ENCODE assay signal across 10 mouse cellular contexts in the genomic region with DNA sequence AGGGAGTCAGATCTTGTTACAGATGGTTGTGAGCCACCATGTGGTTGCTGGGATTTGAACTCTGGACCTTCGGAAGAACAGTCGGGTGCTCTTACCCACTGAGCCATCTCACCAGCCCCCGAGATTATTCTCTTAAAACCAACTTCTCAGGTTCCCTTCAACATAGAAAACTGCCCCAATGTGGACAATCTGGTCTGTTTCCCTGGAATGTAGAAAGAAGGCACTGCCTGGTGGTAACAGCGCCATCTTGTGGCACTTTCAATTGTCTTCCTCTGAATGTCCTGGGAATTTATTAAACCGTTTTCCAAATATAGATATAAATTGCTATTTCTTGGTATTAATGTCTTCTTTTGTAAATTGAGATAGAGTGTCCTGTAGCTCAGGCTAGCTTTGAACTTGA. TPM values are rescaled to one million over a fixed set of nuclear protein-coding genes. Genes with fewer than 3 reads are reported as not detected.
DNase-seq lines count a peak whose midpoint lies in the region; ATAC-seq and TF ChIP-seq lines count a peak whose summit lies in the region.
"Had no signal": no experiment of that assay in that cellular context is flagged by ENCODE, and none has a peak within 500 bp of the region (broad histone marks: within the 10 kb centered on the region; RNA-seq: fewer than 3 reads in every experiment).

No protein-coding gene starts in this region.

- peaks cover 3% of the 10 kb centered on the region for H3K4me1 ChIP-seq in midbrain, embryonic 10.5 days
- H3K4me1 ChIP-seq in midbrain, embryonic 13.5 days (replicated peaks) = no peaks in the 10 kb centered on the region

- no peak overlapping the region for H3K27ac ChIP-seq in midbrain, embryonic 10.5 days (replicated peaks)
- no peak overlapping the region for H3K27ac ChIP-seq in midbrain, embryonic 13.5 days
- no peak overlapping the region for H3K27ac ChIP-seq in left cerebral cortex, adult 2 months

- no peaks in the 10 kb centered on the region for H3K27me3 ChIP-seq in midbrain, embryonic 10.5 days (ENCODE audit: low read depth, poor library complexity, severe bottlenecking)
- H3K27me3 ChIP-seq in midbrain, embryonic 13.5 days = no peaks in the 10 kb centered on the region
- H3K27me3 ChIP-seq: megakaryocyte, embryonic 14.5 days had no signal

- no peaks in the 10 kb centered on the region for H3K36me3 ChIP-seq in midbrain, embryonic 10.5 days
- H3K36me3 ChIP-seq in midbrain, embryonic 13.5 days = no peaks in the 10 kb centered on the region

- intact Hi-C loops in left cerebral cortex, adult 2 months (cut with DNase I) = loop anchor here (1.0 to 5.0 kb wide), 2 partner anchors 53 to 491 kb away; no protein-coding TSS in a partner anchor

- peak; percentile 77 for TF ChIP-seq CTCF in left cerebral cortex, adult 2 months (IDR thresholded peaks at IDR 0.05)

- H3K9ac ChIP-seq in midbrain, embryonic 13.5 days (replicated peaks) = no peak overlapping the region

- ATAC-seq in midbrain, embryonic 13.5 days = no peak
- ATAC-seq in granulocyte monocyte progenitor cell, adult 5-6 weeks (replicated peaks; ENCODE audit: poor library complexity, severe bottlenecking) = 0 out of 2 replicates have a peak, but pooled peaks have one; percentile 35
- ATAC-seq in inflammation-experienced regulatory T-cells, adult 6 months = no peak

- WGBS in midbrain, embryonic 10.5 days = 40% methylated on average over 5 of the region's 5 CpGs
- 49% methylated on average over 5 of the region's 5 CpGs for WGBS in midbrain, embryonic 13.5 days

- peak; percentile 34 for DNase-seq in midbrain, embryonic 10.5 days (ENCODE audit: low spot score)
- peak; percentile 29 for DNase-seq in MN1 (ENCODE audit: low spot score)
- DNase-seq in cerebellum, adult 11-12 months = peak; percentile 30
- peak; percentile 23 to 56 for DNase-seq in left cerebral cortex, adult 2 months (ENCODE audit: extremely low spot score in 1 of 2, low spot score in 2 of 2)
- DNase-seq in retina, adult 2 months (ENCODE audit: low read depth, low spot score) = peak; percentile 45

- H3K9me3 ChIP-seq in midbrain, embryonic 10.5 days (replicated peaks) = no peaks in the 10 kb centered on the region
- H3K9me3 ChIP-seq in midbrain, embryonic 13.5 days = no peaks in the 10 kb centered on the region
- H3K9me3 ChIP-seq: megakaryocyte, embryonic 14.5 days had no signal

- H3K4me3 ChIP-seq in midbrain, embryonic 10.5 days = no peak overlapping the region
- H3K4me3 ChIP-seq in midbrain, embryonic 13.5 days (replicated peaks) = no peak overlapping the region
- no peak overlapping the region for H3K4me3 ChIP-seq in left cerebral cortex, adult 2 months

- no peak overlapping the region for H3K4me2 ChIP-seq in midbrain, embryonic 13.5 days (replicated peaks)

RNA-seq across cellular contexts. Expression of a gene that starts 4.0 kb away (rescaled TPM):
- 0.10 and 0.15 TPM in 2 replicates for polyA plus RNA-seq in midbrain, embryonic 10.5 days (2016; fragmentation: Nextera tagmentation; extraction: Ambion mirVana)
- 0.07 and 0.23 TPM in 2 replicates for polyA plus RNA-seq in midbrain, embryonic 13.5 days (2015; fragmentation: Nextera tagmentation; extraction: Ambion mirVana)
- 41.1 and 69.5 TPM in 2 replicates for total RNA-seq in granulocyte monocyte progenitor cell, adult 5-6 weeks (2014; fragmentation: Nextera tagmentation)
- 53.2 and 60.5 TPM in 2 replicates for total RNA-seq in granulocyte monocyte progenitor cell, adult 5-6 weeks (2017)
- total RNA-seq in left cerebral cortex, adult 2 months (2021) = under 1 TPM; 0.12 to 0.23 TPM
- under 1 TPM in 1 of 3 experiments, not detected in 2; 0.78 TPM for polyA plus RNA-seq in inflammation-experienced regulatory T-cells, adult 6 months (2017; shearing (Covaris generic))
- total RNA-seq: gastrocnemius, adult 8-10 months had no signal

RNA-seq across cellular contexts. Expression of a gene that starts 31.6 kb away (rescaled TPM):
- polyA plus RNA-seq in midbrain, embryonic 10.5 days (2016; fragmentation: Nextera tagmentation; extraction: Ambion mirVana) = 9.0 and 13.6 TPM in 2 replicates
- 5.3 and 10.3 TPM in 2 replicates for polyA plus RNA-seq in midbrain, embryonic 13.5 days (2015; fragmentation: Nextera tagmentation; extraction: Ambion mirVana)
- total RNA-seq in granulocyte monocyte progenitor cell, adult 5-6 weeks (2014; fragmentation: Nextera tagmentation) = 8.1 and 19.6 TPM in 2 replicates
- 9.2 and 13.4 TPM in 2 replicates for total RNA-seq in granulocyte monocyte progenitor cell, adult 5-6 weeks (2017)
- total RNA-seq in left cerebral cortex, adult 2 months (2021) = 10 to 100 TPM; 36.0 to 36.8 TPM
- polyA plus RNA-seq in inflammation-experienced regulatory T-cells, adult 6 months (2017; shearing (Covaris generic)) = 1 to 10 TPM; 1.3 to 2.8 (median 1.7) TPM
